Mouse (Mus musculus) lung, postnatal 4 days (tissue): ENCODE data around the gene Btbd9.

Experiments
- DNase-seq, 2 experiments: peaks; one replicate each; pipeline ENCODE4 v3.0.0; 2021

The Btbd9 gene

DNA sequence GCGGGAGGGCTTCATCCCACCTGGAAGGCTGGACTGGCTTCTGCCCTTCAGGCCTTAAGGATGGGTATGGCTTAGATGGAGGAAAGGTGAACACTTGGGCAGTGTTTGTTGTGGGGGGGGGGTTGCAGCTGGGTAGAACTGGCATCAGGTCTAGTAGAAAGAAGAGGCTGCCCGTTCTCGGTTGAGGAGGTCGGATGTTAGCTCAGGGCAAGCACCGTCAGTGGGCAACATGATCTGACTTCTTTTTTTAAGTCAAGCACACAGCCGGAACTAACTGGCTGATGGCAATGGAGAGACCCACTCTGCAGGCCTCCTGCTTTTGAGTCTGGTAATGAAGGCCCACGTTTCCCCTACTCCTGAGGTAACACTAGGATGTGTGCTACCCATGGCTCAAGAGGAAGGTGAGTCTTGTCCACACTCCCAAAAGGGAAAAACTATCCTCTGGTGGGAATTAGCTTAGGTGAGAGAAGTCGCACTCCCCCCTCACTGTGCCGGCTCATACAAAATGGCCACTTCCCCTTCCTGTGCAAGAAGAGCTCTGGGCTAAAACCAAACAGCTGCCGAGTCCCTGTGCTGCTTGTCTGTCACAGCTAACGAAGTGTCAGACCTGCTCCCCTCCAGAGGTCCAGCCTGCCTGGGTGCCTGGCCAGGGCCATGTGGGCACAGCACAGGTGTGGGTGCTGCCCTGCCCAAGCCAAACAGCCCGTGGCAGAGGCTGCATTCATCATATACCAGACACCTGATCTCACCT, 378.8 kb downstream of the Btbd9 start:
- DNase-seq, result peak in 1 of 2 experiments; percentile 23

DNA sequence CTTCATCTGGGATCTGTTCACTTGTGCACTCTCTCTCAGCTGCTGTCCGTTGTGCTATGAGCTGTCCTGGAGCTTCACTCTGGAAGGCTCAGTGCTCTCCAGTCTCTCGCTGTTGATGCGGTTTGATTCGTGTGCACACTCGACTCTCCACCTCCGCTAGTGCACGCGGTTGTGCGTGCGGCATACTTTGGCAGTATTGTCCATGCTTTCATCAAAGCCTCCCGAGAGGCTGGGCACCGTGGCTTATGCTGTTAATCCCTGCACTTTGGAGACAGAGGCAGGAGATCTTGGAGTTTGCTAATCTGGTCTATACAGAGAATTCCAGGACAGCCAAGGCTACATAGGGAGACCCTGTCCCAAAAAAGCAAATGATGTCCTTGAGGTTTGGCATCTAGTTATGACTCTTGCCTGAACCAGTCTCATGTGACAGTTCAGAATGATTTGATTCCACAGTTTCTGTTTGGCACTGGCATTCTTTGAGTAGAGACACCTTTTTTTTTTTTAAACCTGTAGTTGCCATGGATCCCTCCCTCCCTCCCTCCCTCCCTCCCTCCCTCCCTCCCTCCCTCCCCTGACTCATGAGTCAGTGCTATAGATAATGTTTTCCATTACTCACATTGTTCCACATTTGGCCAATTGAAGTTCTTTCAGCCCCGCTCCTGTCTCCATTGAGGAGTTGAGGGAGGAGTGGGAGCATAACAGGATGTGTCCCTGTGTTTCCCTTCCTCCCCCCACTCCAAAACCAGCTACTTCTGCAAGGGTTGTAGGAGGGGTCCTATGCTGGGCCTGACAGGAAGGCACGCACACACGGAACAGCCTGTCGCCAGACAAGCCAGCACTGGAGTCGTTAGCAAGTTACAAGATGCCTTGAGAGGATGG, 379.6 kb downstream of the Btbd9 start:
- DNase-seq, result peak; percentile 40 to 42

GRCm38 (mm10) chr17:30195591-30196183, 380.6 kb downstream of the Btbd9 start:
- DNase-seq, result peak in 1 of 2 experiments; percentile 22

GRCm38 (mm10) chr17:30194629-30195445, 381.5 kb downstream of the Btbd9 start:
- peak in 1 of 2 experiments; percentile 68 for DNase-seq

DNA sequence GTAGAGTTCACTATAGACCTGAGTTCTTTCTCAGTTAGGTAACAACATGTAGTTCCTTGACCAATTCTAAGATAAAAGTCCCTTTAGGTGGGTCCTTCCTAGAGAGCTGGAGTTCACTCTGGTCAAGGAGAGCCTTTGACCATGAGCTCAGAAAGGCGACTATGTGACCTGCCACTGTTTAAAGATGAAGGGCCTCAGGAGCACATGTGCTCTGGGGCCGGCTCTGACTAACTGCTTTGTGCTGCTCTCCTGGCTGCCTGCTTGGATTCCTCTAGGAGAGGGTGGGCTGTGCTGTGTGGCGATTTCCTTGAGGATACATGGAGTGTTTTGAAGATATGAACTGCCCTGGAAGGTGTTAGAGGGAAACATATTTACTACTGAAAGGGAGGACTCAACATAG, 382.2 kb downstream of the Btbd9 start:
- DNase-seq, result peak in 1 of 2 experiments; percentile 18

- no peak for DNase-seq
These were observed 382.7 kb downstream of the Btbd9 start for GRCm38 (mm10) chr17:30193615-30194014.

DNA sequence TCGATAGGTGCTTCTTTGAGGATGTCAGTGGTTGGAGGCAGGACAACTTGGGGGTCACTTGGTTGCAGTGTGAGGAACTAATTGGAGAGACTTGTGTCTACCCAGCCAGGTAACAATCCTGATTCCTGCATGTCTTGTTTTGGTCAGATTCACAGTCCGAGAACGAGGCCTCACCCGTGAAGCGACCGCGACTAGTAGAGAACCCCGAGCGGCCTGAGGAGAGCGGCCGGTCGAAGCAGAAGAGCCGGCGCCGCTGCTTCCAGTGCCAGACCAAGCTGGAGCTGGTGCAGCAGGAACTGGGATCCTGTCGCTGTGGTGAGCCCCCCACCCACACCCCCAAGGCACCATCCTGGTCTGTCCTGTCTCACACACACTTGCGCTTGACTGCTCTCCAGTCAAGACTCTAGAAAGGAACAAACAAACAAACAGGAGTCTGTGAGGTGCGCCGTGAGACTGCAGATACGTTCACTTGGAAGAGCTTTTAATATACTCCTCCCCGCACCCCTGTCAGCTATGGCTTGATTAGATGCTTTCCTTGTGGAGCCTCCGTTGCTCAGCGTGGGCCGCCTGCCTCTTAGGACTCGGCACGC, 383.8 kb downstream of the Btbd9 start:
- DNase-seq, result peak in 1 of 2 experiments; percentile 19

- DNase-seq, result peak; percentile 3 to 18
These were observed 385.1 kb downstream of the Btbd9 start for GRCm38 (mm10) chr17:30191097-30191640.

DNA sequence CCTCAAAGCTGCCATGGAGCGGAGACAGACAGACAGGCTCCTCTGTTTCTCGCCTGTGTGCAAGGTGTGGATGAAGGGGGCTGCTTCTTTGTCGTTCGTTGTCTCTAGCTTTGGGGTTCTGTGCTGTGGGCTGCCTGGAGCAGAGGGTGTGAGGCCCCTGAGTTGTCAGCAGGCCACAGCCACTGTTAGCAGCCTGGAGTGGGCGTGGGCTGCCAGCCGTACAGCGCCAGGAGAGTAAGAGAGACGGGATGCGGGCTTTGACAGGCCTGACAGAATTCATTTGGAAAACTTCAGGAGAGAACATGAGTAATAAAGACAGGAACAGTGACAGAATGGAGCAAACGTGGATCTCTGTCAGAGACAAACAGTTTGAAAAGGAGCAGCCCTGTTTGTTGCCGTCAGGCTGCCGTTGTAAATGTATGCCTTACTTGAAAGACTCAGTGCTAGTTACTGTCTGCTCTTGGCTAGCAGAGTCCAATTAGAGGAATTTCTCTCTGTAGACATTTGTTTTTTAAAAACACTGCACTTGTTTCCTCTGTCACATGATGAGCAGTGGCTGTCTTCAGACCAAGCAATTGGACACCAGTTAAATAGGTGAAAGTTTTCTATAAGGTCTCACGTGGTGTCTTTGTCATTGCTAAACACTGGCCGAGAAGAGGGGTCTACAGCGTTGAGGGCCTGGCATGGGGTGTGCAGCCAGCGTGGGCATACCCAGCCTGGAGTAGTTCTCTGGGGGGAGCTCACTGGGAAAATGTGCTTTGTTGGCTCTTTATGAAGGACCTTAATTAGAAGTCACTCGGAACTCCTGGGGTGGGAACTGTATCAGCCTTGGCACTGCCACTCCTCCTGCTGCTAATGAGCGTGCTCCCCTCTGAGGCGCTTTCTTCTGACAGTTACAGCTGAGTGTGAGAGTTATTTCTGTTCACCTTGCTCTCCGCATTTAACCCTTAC, 388.0 kb downstream of the Btbd9 start:
- peak in 1 of 2 experiments; percentile 13 for DNase-seq

GRCm38 (mm10) chr17:30187581-30187980, 388.7 kb downstream of the Btbd9 start:
- DNase-seq, result no peak

DNA sequence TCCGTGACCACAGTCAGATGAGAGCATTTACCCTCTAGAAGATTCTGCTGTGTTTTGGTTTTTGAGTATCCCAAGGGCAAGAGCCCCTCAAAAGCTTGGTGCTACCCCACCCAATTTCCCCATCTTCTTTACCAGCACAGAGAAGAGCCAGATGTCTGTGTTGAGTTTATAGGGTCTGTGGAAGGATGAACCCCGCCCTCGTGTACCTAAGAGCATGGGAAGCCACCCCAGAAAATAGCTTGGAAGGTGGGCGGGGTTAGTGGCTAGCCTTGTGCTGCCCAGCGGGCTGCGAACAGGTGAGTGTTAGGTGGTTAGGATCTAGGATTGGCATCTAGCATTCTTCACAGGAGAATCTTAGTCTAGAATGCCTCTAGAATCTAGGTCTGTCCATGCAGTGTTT, 389.1 kb downstream of the Btbd9 start:
- no peak for DNase-seq

- DNase-seq, result no peak
These were observed 392.7 kb downstream of the Btbd9 start for GRCm38 (mm10) chr17:30183561-30183960.

DNA sequence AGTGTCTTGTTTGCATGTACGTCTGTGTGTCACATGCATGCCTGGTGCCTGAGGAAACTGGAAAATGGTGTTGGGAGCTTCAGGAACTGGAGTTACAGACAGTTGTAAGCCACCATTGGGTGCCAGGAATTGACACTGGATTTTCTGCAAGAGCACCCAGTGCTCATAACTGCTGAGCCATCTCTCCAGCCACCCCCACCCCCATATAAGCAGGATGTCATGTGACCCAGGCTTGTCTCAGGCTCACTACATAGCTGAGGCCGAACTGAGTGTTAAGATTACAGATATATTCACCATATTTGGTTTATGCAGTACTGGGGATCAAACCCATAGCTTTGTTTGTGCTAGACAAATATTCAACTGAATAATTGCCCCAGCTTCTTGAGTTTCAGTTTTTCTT, 394.2 kb downstream of the Btbd9 start:
- DNase-seq, result peak in 1 of 2 experiments; percentile 14

- DNase-seq, result no peak
These were observed 394.7 kb downstream of the Btbd9 start for GRCm38 (mm10) chr17:30181554-30181953.

DNA sequence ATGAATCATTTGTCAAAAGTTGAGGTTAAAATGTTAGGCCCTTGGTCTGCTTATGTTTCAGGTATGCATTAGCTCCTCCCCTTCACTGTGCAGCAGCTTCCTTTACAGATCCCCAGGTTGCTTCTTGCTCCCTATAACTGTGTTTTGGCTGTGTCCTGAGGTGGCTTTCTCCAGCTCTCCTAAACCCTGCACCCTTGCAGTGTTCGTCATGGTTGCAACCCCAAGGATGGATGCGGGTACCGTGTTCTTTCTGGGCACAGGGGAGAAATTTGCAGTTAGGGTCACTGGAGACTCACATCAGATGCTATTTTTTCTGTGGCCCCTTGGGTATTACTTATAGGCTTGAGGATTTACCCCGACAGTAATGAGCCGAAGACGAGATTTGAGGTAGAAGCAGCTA, 396.1 kb downstream of the Btbd9 start:
- DNase-seq, result no peak

DNA sequence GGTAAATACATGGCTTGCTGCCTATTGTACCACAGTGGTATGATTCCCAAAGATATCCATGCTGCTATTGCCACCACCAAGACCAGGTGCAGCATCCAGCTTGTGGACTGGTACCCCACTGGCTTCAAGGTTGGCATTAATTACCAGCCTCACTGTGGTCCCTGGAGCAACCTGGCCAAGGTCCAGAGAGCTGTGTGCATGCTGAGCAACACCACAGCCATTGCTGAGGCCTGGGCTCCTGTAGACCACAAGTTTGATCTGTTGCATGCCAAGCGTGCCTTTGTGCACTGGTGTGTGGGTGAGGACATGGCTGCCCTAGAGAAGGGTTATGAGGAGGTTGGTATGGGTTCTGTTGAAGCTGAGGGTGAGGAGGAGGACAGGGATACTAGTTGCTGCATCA, 397.9 kb downstream of the Btbd9 start:
- DNase-seq, result no peak

- DNase-seq, result peak in 1 of 2 experiments; percentile 35
These were observed 398.9 kb downstream of the Btbd9 start for GRCm38 (mm10) chr17:30177435-30177834.
